Mouse (Mus musculus): Measurements from ENCODE around the gene Unc13c. TPM values are rescaled to one million over a fixed set of nuclear protein-coding genes. Genes with fewer than 3 reads are reported as not detected.

Gene Unc13c
- polyA plus RNA-seq, 1 experiment from 2014 or later = 6.4 TPM

- WGBS = 62% methylated on average over 5 of the region's 5 CpGs
- H3K27me3 ChIP-seq = no peaks in the 10 kb centered on the region
- H3K4me1 ChIP-seq (replicated peaks) = peaks cover 4% of the 10 kb centered on the region; the same call in 1 of the 2 replicates
- H3K36me3 ChIP-seq = no peaks in the 10 kb centered on the region
- H3K9ac ChIP-seq = no peak overlapping the region
- H3K9me3 ChIP-seq = no peaks in the 10 kb centered on the region
- no peak overlapping the region for H3K4me2 ChIP-seq
- ATAC-seq (ENCODE audit: low FRiP score, low read depth) = no peak
- no peak overlapping the region for H3K27ac ChIP-seq (replicated peaks)
- no peak overlapping the region for H3K4me3 ChIP-seq
Observed at GRCm38 (mm10) chr9:73560037-73560436, 408.7 kb downstream of the Unc13c start.

GRCm38 (mm10) chr9:73557805-73558204, 411.0 kb downstream of the Unc13c start:
- Histone ChIP-seq H3K4me3 (no peak overlapping the region), H3K4me1 (replicated peaks) (0 out of 2 replicates have a peak, but pooled peaks cover under 1% of the 10 kb centered on the region), H3K9me3 (no peaks in the 10 kb centered on the region), H3K27me3 (no peaks in the 10 kb centered on the region), H3K9ac (no peak overlapping the region), H3K36me3 (no peaks in the 10 kb centered on the region), H3K4me2 (no peak overlapping the region), H3K27ac (replicated peaks) (no peak overlapping the region)
- 67% methylated on average over 1 of the region's 2 CpGs for whole genome bisulfite sequencing
- ATAC-seq (ENCODE audit: low FRiP score, low read depth) = no peak

GRCm38 (mm10) chr9:73555354-73555753, 413.4 kb downstream of the Unc13c start:
- Histone ChIP-seq H3K4me1 (replicated peaks) (no peaks in the 10 kb centered on the region), H3K4me3 (no peak overlapping the region), H3K27ac (replicated peaks) (no peak overlapping the region), H3K9me3 (no peaks in the 10 kb centered on the region), H3K27me3 (no peaks in the 10 kb centered on the region), H3K4me2 (no peak overlapping the region), H3K36me3 (no peaks in the 10 kb centered on the region), H3K9ac (no peak overlapping the region)
- no peak for ATAC-seq (ENCODE audit: low FRiP score, low read depth)
- WGBS = 74% methylated on average over 6 of the region's 6 CpGs

- H3K27ac ChIP-seq (replicated peaks) = no peak overlapping the region
- H3K27me3 ChIP-seq = no peaks in the 10 kb centered on the region
- H3K4me1 ChIP-seq (replicated peaks) = no peaks in the 10 kb centered on the region
- H3K9ac ChIP-seq = no peak overlapping the region
- H3K4me3 ChIP-seq = no peak overlapping the region
- H3K36me3 ChIP-seq = no peaks in the 10 kb centered on the region
- no peaks in the 10 kb centered on the region for H3K9me3 ChIP-seq
- WGBS = 63% methylated on average over 3 of the region's 3 CpGs
- ATAC-seq (ENCODE audit: low FRiP score, low read depth) = no peak
- H3K4me2 ChIP-seq = no peak overlapping the region
Observed at GRCm38 (mm10) chr9:73472568-73472967, 496.2 kb downstream of the Unc13c start.

- 91% methylated on average over 2 of the region's 2 CpGs for WGBS
- Histone ChIP-seq H3K9me3 (no peaks in the 10 kb centered on the region), H3K36me3 (no peaks in the 10 kb centered on the region), H3K4me2 (no peak overlapping the region), H3K27ac (replicated peaks) (no peak overlapping the region), H3K9ac (no peak overlapping the region), H3K4me3 (no peak overlapping the region), H3K27me3 (no peaks in the 10 kb centered on the region), H3K4me1 (replicated peaks) (no peaks in the 10 kb centered on the region)
- no peak for ATAC-seq (ENCODE audit: low FRiP score, low read depth)
Observed at GRCm38 (mm10) chr9:73462027-73462426, 506.7 kb downstream of the Unc13c start.

- H3K4me1 ChIP-seq (replicated peaks) = no peaks in the 10 kb centered on the region
- no peak overlapping the region for H3K4me3 ChIP-seq
- peak; percentile 68; the same call in 1 of the 2 replicates for ATAC-seq (ENCODE audit: low FRiP score, low read depth)
- no peaks in the 10 kb centered on the region for H3K9me3 ChIP-seq
- no peaks in the 10 kb centered on the region for H3K27me3 ChIP-seq
- 0 out of 2 replicates have a peak overlapping the region, but pooled peaks have one; percentile 15 for H3K27ac ChIP-seq (replicated peaks)
- WGBS = 63% methylated on average over 6 of the region's 6 CpGs
- no peak overlapping the region for H3K4me2 ChIP-seq
- H3K36me3 ChIP-seq = no peaks in the 10 kb centered on the region
- no peak overlapping the region for H3K9ac ChIP-seq
Observed at GRCm38 (mm10) chr9:73450009-73450408, 518.8 kb downstream of the Unc13c start.

GRCm38 (mm10) chr9:73449216-73449615, 519.5 kb downstream of the Unc13c start:
- no peak for ATAC-seq (ENCODE audit: low FRiP score, low read depth)
- H3K27me3 ChIP-seq = no peaks in the 10 kb centered on the region

GRCm38 (mm10) chr9:73431925-73432324, 536.8 kb downstream of the Unc13c start:
- H3K27me3 ChIP-seq = no peaks in the 10 kb centered on the region
- H3K36me3 ChIP-seq = no peaks in the 10 kb centered on the region
- no peak for ATAC-seq (ENCODE audit: low FRiP score, low read depth)
- no peak overlapping the region for H3K27ac ChIP-seq (replicated peaks)
- H3K9me3 ChIP-seq = no peaks in the 10 kb centered on the region
- H3K9ac ChIP-seq = no peak overlapping the region
- H3K4me3 ChIP-seq = no peak overlapping the region
- H3K4me2 ChIP-seq = no peak overlapping the region
- 69% methylated on average over 2 of the region's 2 CpGs for WGBS
- no peaks in the 10 kb centered on the region for H3K4me1 ChIP-seq (replicated peaks)

More at GRCm38 (mm10) chr9:73449216-73449615, 519.5 kb downstream of the Unc13c start:
- Histone ChIP-seq H3K4me2 (no peak overlapping the region), H3K4me1 (replicated peaks) (no peaks in the 10 kb centered on the region), H3K36me3 (no peaks in the 10 kb centered on the region), H3K27ac (replicated peaks) (no peak overlapping the region), H3K9me3 (no peaks in the 10 kb centered on the region), H3K9ac (no peak overlapping the region), H3K4me3 (no peak overlapping the region)

Other genes starting within 250 kb of the Unc13c start
- gene Wdr72, start 141.4 kb upstream of the Unc13c start, polyA plus RNA-seq (2015; fragmentation: Nextera tagmentation; extraction: Ambion mirVana) = 0.90 and 0.97 TPM in 2 replicates